Mouse (Mus musculus): ENCODE measurements around the gene Ddx20. TPM values are rescaled to one million over a fixed set of nuclear protein-coding genes. Genes with fewer than 3 reads are reported as not detected.
A peak's percentile ranks its signal among the peaks of the same experiment; 100 is the strongest.
"Not testable (repeated sequence)": the region's sequence is repeated elsewhere in the genome, so short reads cannot be mapped to it uniquely, and the experiment has no call there.

Gene Ddx20
- polyA plus RNA-seq, 1 experiment from 2014 or later = 40.1 TPM

GRCm38 (mm10) chr3:105704031-105705008 is 16.9 kb upstream of the Ddx20 start, which contains the start of gene Inka2:
Inka2 (plus strand) TSS chr3:105704599.
- peak; percentile 95 for ATAC-seq (ENCODE audit: low FRiP score, low read depth)
- Histone ChIP-seq H3K27me3 (peaks cover 47% of the 10 kb centered on the region), H3K4me1 (peaks cover 22% of the 10 kb centered on the region), H3K9ac (peak within 1 kb of the TSS; percentile 72), H3K9me3 (no peaks in the 10 kb centered on the region), H3K27ac (no peak within 1 kb of the TSS), H3K36me3 (no peaks in the 10 kb centered on the region), H3K4me3 (peak within 1 kb of the TSS; percentile 56), H3K4me2 (replicated peaks) (peak within 1 kb of the TSS; percentile 100)
- WGBS = 3% methylated on average over 40 of the region's 43 CpGs

- 51% methylated on average over 6 of the region's 6 CpGs for WGBS
- Histone ChIP-seq H3K27ac (no peak overlapping the region), H3K4me3 (no peak overlapping the region), H3K27me3 (peaks cover 47% of the 10 kb centered on the region), H3K36me3 (no peaks in the 10 kb centered on the region), H3K9ac (no peak overlapping the region), H3K4me2 (replicated peaks) (no peak overlapping the region; the same call in 1 of the 2 replicates), H3K9me3 (no peaks in the 10 kb centered on the region), H3K4me1 (peaks cover 22% of the 10 kb centered on the region)
- no peak for ATAC-seq (ENCODE audit: low FRiP score, low read depth)
Measured at GRCm38 (mm10) chr3:105703571-105703970, 16.2 kb upstream of the Ddx20 start.

- Histone ChIP-seq H3K27me3 (peaks cover 44% of the 10 kb centered on the region), H3K9me3 (no peaks in the 10 kb centered on the region), H3K27ac (no peak overlapping the region), H3K4me3 (no peak overlapping the region), H3K4me2 (replicated peaks) (no peak overlapping the region), H3K4me1 (peaks cover 21% of the 10 kb centered on the region), H3K36me3 (no peaks in the 10 kb centered on the region), H3K9ac (no peak overlapping the region)
- no peak for ATAC-seq (ENCODE audit: low FRiP score, low read depth)
- 58% methylated on average over 5 of the region's 5 CpGs for WGBS
Measured at GRCm38 (mm10) chr3:105701399-105701798, 14.0 kb upstream of the Ddx20 start.

- H3K9ac ChIP-seq; H3K36me3 ChIP-seq; H3K9me3 ChIP-seq; H3K4me2 ChIP-seq (replicated peaks); H3K4me3 ChIP-seq; ATAC-seq (ENCODE audit: low FRiP score, low read depth); H3K27ac ChIP-seq: not testable (repeated sequence)
- WGBS = 48% methylated on average over 1 of the region's 1 CpGs
- H3K4me1 ChIP-seq = peaks cover 23% of the 10 kb centered on the region
- H3K27me3 ChIP-seq = peaks cover 44% of the 10 kb centered on the region
Measured at GRCm38 (mm10) chr3:105700786-105701185, 13.4 kb upstream of the Ddx20 start.

GRCm38 (mm10) chr3:105699241-105699933 is 12.0 kb upstream of the Ddx20 start:
- no peak for ATAC-seq (ENCODE audit: low FRiP score, low read depth)
- Histone ChIP-seq H3K36me3 (no peaks in the 10 kb centered on the region), H3K27me3 (peaks cover 47% of the 10 kb centered on the region), H3K4me1 (peaks cover 15% of the 10 kb centered on the region; the same call in 1 of the 2 replicates), H3K4me3 (no peak overlapping the region), H3K4me2 (replicated peaks) (no peak overlapping the region), H3K9ac (no peak overlapping the region), H3K9me3 (no peaks in the 10 kb centered on the region), H3K27ac (no peak overlapping the region)
- 41% methylated on average over 3 of the region's 3 CpGs for WGBS

- Histone ChIP-seq H3K27me3 (peaks cover 49% of the 10 kb centered on the region), H3K4me3 (no peak overlapping the region), H3K9me3 (no peaks in the 10 kb centered on the region), H3K9ac (no peak overlapping the region), H3K4me2 (replicated peaks) (no peak overlapping the region), H3K36me3 (no peaks in the 10 kb centered on the region), H3K4me1 (0 out of 2 replicates have a peak, but pooled peaks cover 11% of the 10 kb centered on the region), H3K27ac (no peak overlapping the region)
- no peak for ATAC-seq (ENCODE audit: low FRiP score, low read depth)
- WGBS = 86% methylated on average over 1 of the region's 1 CpGs
Measured at GRCm38 (mm10) chr3:105698311-105698710, 10.9 kb upstream of the Ddx20 start.

GRCm38 (mm10) chr3:105697148-105697441 is 9.7 kb upstream of the Ddx20 start:
- Histone ChIP-seq H3K4me1 (0 out of 2 replicates have a peak, but pooled peaks cover 11% of the 10 kb centered on the region), H3K4me2 (replicated peaks) (no peak overlapping the region), H3K36me3 (no peaks in the 10 kb centered on the region), H3K27me3 (peaks cover 46% of the 10 kb centered on the region), H3K9me3 (no peaks in the 10 kb centered on the region), H3K27ac (no peak overlapping the region), H3K4me3 (no peak overlapping the region), H3K9ac (no peak overlapping the region)
- ATAC-seq (ENCODE audit: low FRiP score, low read depth) = no peak
- WGBS = 63% methylated on average over 5 of the region's 5 CpGs

- no peak for ATAC-seq (ENCODE audit: low FRiP score, low read depth)
- no peak overlapping the region; the same call in 1 of the 2 replicates for H3K9ac ChIP-seq
- no peak overlapping the region for H3K4me3 ChIP-seq
- H3K4me2 ChIP-seq (replicated peaks) = peak overlapping the region; percentile 27; the same call in 1 of the 2 replicates
- H3K27me3 ChIP-seq = peaks cover 46% of the 10 kb centered on the region
- WGBS = 68% methylated on average over 17 of the region's 17 CpGs
- H3K27ac ChIP-seq = no peak overlapping the region
- 0 out of 2 replicates have a peak, but pooled peaks cover 11% of the 10 kb centered on the region for H3K4me1 ChIP-seq
- H3K9me3 ChIP-seq = no peaks in the 10 kb centered on the region
- H3K36me3 ChIP-seq = no peaks in the 10 kb centered on the region
Measured at GRCm38 (mm10) chr3:105696387-105697147, 9.2 kb upstream of the Ddx20 start.

- Histone ChIP-seq H3K27ac (no peak overlapping the region), H3K4me2 (replicated peaks) (peak overlapping the region; percentile 27; the same call in 1 of the 2 replicates), H3K27me3 (peaks cover 46% of the 10 kb centered on the region), H3K36me3 (no peaks in the 10 kb centered on the region), H3K4me3 (no peak overlapping the region), H3K9me3 (no peaks in the 10 kb centered on the region), H3K9ac (no peak overlapping the region; the same call in 1 of the 2 replicates), H3K4me1 (0 out of 2 replicates have a peak, but pooled peaks cover 7% of the 10 kb centered on the region)
- 0 out of 2 replicates have a peak, but pooled peaks have one; percentile 24 for ATAC-seq (ENCODE audit: low FRiP score, low read depth)
- WGBS = 34% methylated on average over 20 of the region's 20 CpGs
Measured at GRCm38 (mm10) chr3:105695476-105696386, 8.4 kb upstream of the Ddx20 start.

- 73% methylated on average over 14 of the region's 14 CpGs for WGBS
- Histone ChIP-seq H3K9me3 (no peaks in the 10 kb centered on the region), H3K27ac (no peak overlapping the region), H3K4me1 (0 out of 2 replicates have a peak, but pooled peaks cover 7% of the 10 kb centered on the region), H3K9ac (no peak overlapping the region), H3K4me3 (no peak overlapping the region), H3K27me3 (peaks cover 46% of the 10 kb centered on the region), H3K4me2 (replicated peaks) (no peak overlapping the region), H3K36me3 (no peaks in the 10 kb centered on the region)
- no peak for ATAC-seq (ENCODE audit: low FRiP score, low read depth)
Measured at GRCm38 (mm10) chr3:105693327-105694080, 6.1 kb upstream of the Ddx20 start.
